Mouse (Mus musculus) liver, embryonic 15.5 days (tissue): Measurements from ENCODE around the gene Olfr56. TPM values are rescaled to one million over a fixed set of nuclear protein-coding genes. Genes with fewer than 3 reads are reported as not detected.

Experiments
- ATAC-seq: fragments of 200-750 bp; cut with Nextera tagmentation; 2 replicates; pipeline ENCODE4 v1.8.0; 2017; ENCODE audit warnings: moderate number of reproducible peaks, mild to moderate bottlenecking, moderate library complexity; ENCODE audit not compliant: insufficient read depth
- H3K27ac ChIP-seq: fragments of 300-500 bp; sonication (generic); replicated peaks from 2 replicates; pipeline ENCODE4 v1.5.1; 2015; ENCODE audit warnings: mild to moderate bottlenecking, inconsistent platforms
- H3K27me3 ChIP-seq: fragments of 300-500 bp; sonication (generic); 2 replicates; pipeline ENCODE4 v1.6.1; 2015; ENCODE audit warnings: mild to moderate bottlenecking, inconsistent platforms
- H3K36me3 ChIP-seq: fragments of 300-500 bp; sonication (generic); replicated peaks from 2 replicates; pipeline ENCODE4 v1.6.1; 2015; ENCODE audit warnings: moderate library complexity, mild to moderate bottlenecking, inconsistent platforms
- H3K4me1 ChIP-seq: fragments of 300-500 bp; sonication (generic); replicated peaks from 2 replicates; pipeline ENCODE4 v1.6.1; 2015; ENCODE audit warnings: inconsistent platforms
- H3K4me2 ChIP-seq: fragments of 300-500 bp; sonication (generic); 2 replicates; pipeline ENCODE4 v1.6.1; 2015; ENCODE audit warnings: moderate library complexity, mild to moderate bottlenecking, inconsistent platforms
- H3K4me3 ChIP-seq: fragments of 300-500 bp; sonication (generic); replicated peaks from 2 replicates; pipeline ENCODE4 v1.5.1; 2015; ENCODE audit warnings: mild to moderate bottlenecking, inconsistent platforms
- H3K9ac ChIP-seq: fragments of 300-500 bp; sonication (generic); 2 replicates; pipeline ENCODE4 v1.6.1; 2015; ENCODE audit warnings: moderate library complexity, mild to moderate bottlenecking, inconsistent platforms
- H3K9me3 ChIP-seq: fragments of 300-500 bp; sonication (generic); replicated peaks from 2 replicates; pipeline ENCODE4 v1.6.1; 2016; ENCODE audit warnings: inconsistent platforms
- WGBS: fragments of 180-500 bp; shearing (Covaris S2); methylation state at CpG from one replicate; pipeline ENCODE4 v1.1.7; 2015; ENCODE audit warnings: mixed read lengths; ENCODE audit not compliant: insufficient replicate concordance; 5-methylcytosine and 5-hydroxymethylcytosine counted together
- polyA plus RNA-seq: library from polyadenylated mRNA; unstranded; fragments of >200 nt; fragmentation: Nextera tagmentation; extraction: Ambion mirVana; gene quantifications from 2 replicates; pipeline ENCODE4 v1.2.1, GENCODE M21; 2015

Gene Olfr56
- polyA plus RNA-seq, 1 experiment from 2014 or later: 0.05 TPM

GRCm38 (mm10) chr11:49183172-49183571 is 204.5 kb downstream of the Olfr56 start:
- no peak overlapping the region for H3K27ac ChIP-seq
- ATAC-seq: no peak
- H3K9me3 ChIP-seq: no peaks in the 10 kb centered on the region
- no peak overlapping the region for H3K9ac ChIP-seq
- no peak overlapping the region for H3K4me3 ChIP-seq
- H3K36me3 ChIP-seq: no peaks in the 10 kb centered on the region
- H3K4me1 ChIP-seq: no peaks in the 10 kb centered on the region
- 57% methylated on average over 1 of the region's 1 CpGs for whole genome bisulfite sequencing
- H3K27me3 ChIP-seq: no peaks in the 10 kb centered on the region
- no peak overlapping the region for H3K4me2 ChIP-seq

Other genes with a start within 250 kb of the Olfr56 start
- 438 and 439 TPM in 2 replicates for gene Rack1, start 178.6 kb upstream of the Olfr56 start, polyA plus RNA-seq
- 2.0 and 2.3 TPM in 2 replicates for gene Trim41, start 161.5 kb upstream of the Olfr56 start, polyA plus RNA-seq
- gene Trim7, start 152.7 kb upstream of the Olfr56 start, polyA plus RNA-seq: 0.09 and 0.21 TPM in 2 replicates
- 1.4 and 2.1 TPM in 2 replicates for gene Gm12184, start 152.2 kb upstream of the Olfr56 start, polyA plus RNA-seq
- gene Irgm1, start 107.2 kb upstream of the Olfr56 start, polyA plus RNA-seq: 19.2 and 20.4 TPM in 2 replicates
- gene Gm5431, start 76.7 kb upstream of the Olfr56 start, polyA plus RNA-seq: 0.45 and 0.48 TPM in 2 replicates
- 2.7 and 2.8 TPM in 2 replicates for gene Psme2b, start 32.7 kb upstream of the Olfr56 start, polyA plus RNA-seq
- 1.1 TPM in 2 replicates for gene 9930111J21Rik1, start 509 bp downstream of the Olfr56 start, polyA plus RNA-seq
- gene Gm12185, start 13.3 kb downstream of the Olfr56 start, polyA plus RNA-seq: 0.03 TPM in 1 of 2 replicates, not detected in the other
- gene Tgtp1, start 15.3 kb downstream of the Olfr56 start, polyA plus RNA-seq: 1.2 and 1.5 TPM in 2 replicates
- gene 9930111J21Rik2, start 72.4 kb downstream of the Olfr56 start, polyA plus RNA-seq: 1.2 and 1.6 TPM in 2 replicates
- 0.86 and 1.1 TPM in 2 replicates for gene Tgtp2, start 85.3 kb downstream of the Olfr56 start, polyA plus RNA-seq
- 7.0 and 7.1 TPM in 2 replicates for gene Ifi47, start 97.7 kb downstream of the Olfr56 start, polyA plus RNA-seq
- gene Olfr1396, start 136.0 kb downstream of the Olfr56 start, polyA plus RNA-seq: not detected in 2 replicates
- not detected in 2 replicates for gene Olfr1395, start 163.4 kb downstream of the Olfr56 start, polyA plus RNA-seq
- gene Olfr1394, start 175.5 kb downstream of the Olfr56 start, polyA plus RNA-seq: not detected in 2 replicates
- 0.76 and 1.6 TPM in 2 replicates for gene Btnl9, start 208.3 kb downstream of the Olfr56 start, polyA plus RNA-seq
- gene Zfp62, start 224.4 kb downstream of the Olfr56 start, polyA plus RNA-seq: 10.2 and 10.4 TPM in 2 replicates